Mouse (Mus musculus): ENCODE measurements around the gene Sp3.
"Not testable (repeated sequence)": the region's sequence is repeated elsewhere in the genome, so short reads cannot be mapped to it uniquely, and the experiment has no call there.

The Sp3 gene

GRCm38 (mm10) chr2:72992497-72992896 lies 12.3 kb upstream of the Sp3 start:
- no peak for DNase-seq (ENCODE audit: low spot score in 2 of 2)

- not testable (repeated sequence) for DNase-seq (ENCODE audit: low spot score in 2 of 2)
Measured at GRCm38 (mm10) chr2:72988945-72989344, 8.7 kb upstream of the Sp3 start.

GRCm38 (mm10) chr2:72986616-72987015 lies 6.4 kb upstream of the Sp3 start, which contains the start of gene Gm11084:
Gene Gm11084, minus strand, starts transcription at chr2:72986716.
- no peak for DNase-seq (ENCODE audit: low spot score in 2 of 2)

GRCm38 (mm10) chr2:72985516-72985915 lies 5.3 kb upstream of the Sp3 start:
- DNase-seq (ENCODE audit: low spot score in 2 of 2) = no peak

GRCm38 (mm10) chr2:72984806-72985205 lies 4.6 kb upstream of the Sp3 start:
- no peak for DNase-seq (ENCODE audit: low spot score in 2 of 2)

GRCm38 (mm10) chr2:72983211-72983610 lies 3.0 kb upstream of the Sp3 start:
- no peak for DNase-seq (ENCODE audit: low spot score in 2 of 2)

- no peak for DNase-seq (ENCODE audit: low spot score in 2 of 2)
Measured at GRCm38 (mm10) chr2:72982110-72982785, 2.0 kb upstream of the Sp3 start.

GRCm38 (mm10) chr2:72981441-72982109 lies 1.3 kb upstream of the Sp3 start:
- DNase-seq (ENCODE audit: low spot score in 2 of 2) = no peak

- no peak for DNase-seq (ENCODE audit: low spot score in 2 of 2)
Measured at GRCm38 (mm10) chr2:72981075-72981420, 802 bp upstream of the Sp3 start.

GRCm38 (mm10) chr2:72979659-72980071 lies 581 bp downstream of the Sp3 start:
- peak; percentile 79 to 81 for DNase-seq (ENCODE audit: low spot score in 2 of 2)

GRCm38 (mm10) chr2:72978901-72979658 lies 1.2 kb downstream of the Sp3 start:
- DNase-seq (ENCODE audit: low spot score in 2 of 2) = peak; percentile 92 to 93

GRCm38 (mm10) chr2:72978473-72978872 lies 1.8 kb downstream of the Sp3 start:
- peak in 1 of 2 experiments; percentile 59 for DNase-seq (ENCODE audit: low spot score in 2 of 2)

- DNase-seq (ENCODE audit: low spot score in 2 of 2) = no peak
Measured at GRCm38 (mm10) chr2:72977272-72977671, 3.0 kb downstream of the Sp3 start.

GRCm38 (mm10) chr2:72976036-72976435 lies 4.2 kb downstream of the Sp3 start:
- DNase-seq (ENCODE audit: low spot score in 2 of 2) = no peak

- no peak for DNase-seq (ENCODE audit: low spot score in 2 of 2)
Measured at GRCm38 (mm10) chr2:72970831-72971230, 9.4 kb downstream of the Sp3 start.

GRCm38 (mm10) chr2:72970302-72970701 lies 9.9 kb downstream of the Sp3 start:
- DNase-seq (ENCODE audit: low spot score in 2 of 2) = no peak

- DNase-seq (ENCODE audit: low spot score in 2 of 2) = no peak
Measured at GRCm38 (mm10) chr2:72968536-72968935, 11.7 kb downstream of the Sp3 start.

- DNase-seq (ENCODE audit: low spot score in 2 of 2) = no peak
Measured at GRCm38 (mm10) chr2:72965450-72965849, 14.8 kb downstream of the Sp3 start.

- no peak for DNase-seq (ENCODE audit: low spot score in 2 of 2)
Measured at GRCm38 (mm10) chr2:72956415-72956814, 23.8 kb downstream of the Sp3 start.

- DNase-seq (ENCODE audit: low spot score in 2 of 2) = no peak
Measured at GRCm38 (mm10) chr2:72952979-72953378, 27.3 kb downstream of the Sp3 start.

- no peak for DNase-seq (ENCODE audit: low spot score in 2 of 2)
Measured at GRCm38 (mm10) chr2:72935937-72936336, 44.3 kb downstream of the Sp3 start.

GRCm38 (mm10) chr2:72932186-72932585 lies 48.1 kb downstream of the Sp3 start:
- DNase-seq (ENCODE audit: low spot score in 2 of 2) = no peak

- DNase-seq (ENCODE audit: low spot score in 2 of 2) = no peak
Measured at GRCm38 (mm10) chr2:72924981-72925380, 55.3 kb downstream of the Sp3 start.
